Mouse (Mus musculus) bone marrow, adult 2 months (tissue): ENCODE results near the gene Ppil6. TPM values are rescaled to one million over a fixed set of nuclear protein-coding genes. Genes with fewer than 3 reads are reported as not detected.
"Not testable (repeated sequence)": the region's sequence is repeated elsewhere in the genome, so short reads cannot be mapped to it uniquely, and the experiment has no call there.

Experiments used
- H3K27ac ChIP-seq: fragments of 200-500 bp; 2 replicates; pipeline ENCODE4 v1.5.1; 2012; ENCODE audit warnings: low read depth, mild to moderate bottlenecking, control low read depth, inconsistent platforms, low read length; ENCODE audit not compliant: control insufficient read depth, poor library complexity, insufficient read depth
- H3K4me1 ChIP-seq: fragments of 200-500 bp; 2 replicates; pipeline ENCODE4 v1.6.1; 2011; ENCODE audit warnings: low read length; ENCODE audit not compliant: control insufficient read depth, insufficient read depth
- H3K4me3 ChIP-seq: fragments of 200-500 bp; replicated peaks from 2 replicates; pipeline ENCODE3; 2011; ENCODE audit warnings: mild to moderate bottlenecking, low read depth, low read length, control low read depth; ENCODE audit not compliant: control insufficient read depth
- CTCF ChIP-seq: fragments of 200-500 bp; IDR thresholded peaks from 2 replicates; pipeline ENCODE4 v1.5.1; 2011; ENCODE audit warnings: low read length, control low read depth; ENCODE audit not compliant: control insufficient read depth, insufficient read depth
- POLR2A ChIP-seq: fragments of 200-500 bp; IDR thresholded peaks from 2 replicates; pipeline ENCODE4 v1.6.1; 2011; ENCODE audit warnings: low read depth, mild to moderate bottlenecking, control low read depth, low read length, borderline replicate concordance; ENCODE audit not compliant: control insufficient read depth
- whole genome bisulfite sequencing: fragments of 180-500 bp; shearing (Covaris S2); methylation state at CpG from one replicate; pipeline ENCODE4 v1.1.7; 2018; 5-methylcytosine and 5-hydroxymethylcytosine counted together
- polyA plus RNA-seq: library from polyadenylated mRNA; stranded (reverse); fragments of >200 nt; gene quantifications from 2 replicates; pipeline ENCODE4 v1.2.4, GENCODE M21; 2011; ENCODE audit warnings: low replicate concordance; ENCODE audit not compliant: missing spikeins, insufficient read depth, insufficient read length

Ppil6 gene
- polyA plus RNA-seq, 1 experiment = not detected

GRCm38 (mm10) chr10:41505446-41505845, 15.2 kb downstream of the Ppil6 start:
- TF ChIP-seq CTCF = peak; percentile 76
- H3K4me1 ChIP-seq, H3K27ac ChIP-seq, H3K4me3 ChIP-seq: not testable (repeated sequence)
- 3% methylated on average over 3 of the region's 3 CpGs for WGBS

GRCm38 (mm10) chr10:41509160-41509559, 18.9 kb downstream of the Ppil6 start:
- WGBS = 56% methylated on average over 2 of the region's 2 CpGs
- Histone ChIP-seq H3K27ac (no peak overlapping the region), H3K4me3 (no peak overlapping the region), H3K4me1 (no peaks in the 10 kb centered on the region)
- TF ChIP-seq CTCF = peak; percentile 66
- TF ChIP-seq POLR2A = no peak

- no peak for TF ChIP-seq POLR2A
- no peak for TF ChIP-seq CTCF
- Histone ChIP-seq H3K27ac (no peak overlapping the region), H3K4me1 (no peaks in the 10 kb centered on the region), H3K4me3 (no peak overlapping the region)
- WGBS = 84% methylated on average over 4 of the region's 4 CpGs
Measured at GRCm38 (mm10) chr10:41514301-41514700, 24.1 kb downstream of the Ppil6 start.

GRCm38 (mm10) chr10:41514921-41515320, 24.7 kb downstream of the Ppil6 start:
- Histone ChIP-seq H3K27ac (no peak overlapping the region), H3K4me1 (no peaks in the 10 kb centered on the region), H3K4me3 (no peak overlapping the region)
- no peak for TF ChIP-seq CTCF
- no peak for TF ChIP-seq POLR2A

- WGBS = 1% methylated on average over 23 of the region's 23 CpGs
- Histone ChIP-seq H3K4me1 (no peaks in the 10 kb centered on the region; the same call in 1 of the 2 replicates), H3K27ac (peak overlapping the region; percentile 96), H3K4me3 (peak overlapping the region; percentile 88)
- TF ChIP-seq POLR2A (no peak), CTCF (peak; percentile 61)
Measured at GRCm38 (mm10) chr10:41518508-41518980, 28.3 kb downstream of the Ppil6 start.

- Histone ChIP-seq H3K27ac (peak within 1 kb of the TSS; percentile 96), H3K4me3 (peak within 1 kb of the TSS; percentile 96), H3K4me1 (no peaks in the 10 kb centered on the region; the same call in 1 of the 2 replicates)
- WGBS = 0% methylated on average over 66 of the region's 69 CpGs
- TF ChIP-seq CTCF (no peak), POLR2A (peak; percentile 96)
Measured at GRCm38 (mm10) chr10:41518981-41519618, 28.9 kb downstream of the Ppil6 start, which contains the start of gene Cd164. Gene Cd164, plus strand, starts transcription at chr10:41519414.

- H3K27ac ChIP-seq = peak overlapping the region; percentile 96
- TF ChIP-seq CTCF = no peak
- no peak for TF ChIP-seq POLR2A
- peaks cover 3% of the 10 kb centered on the region; the same call in 1 of the 2 replicates for H3K4me1 ChIP-seq
- peak overlapping the region; percentile 96 for H3K4me3 ChIP-seq
- under 1% methylated on average over 65 of the region's 65 CpGs for WGBS
Measured at GRCm38 (mm10) chr10:41519640-41520409, 29.6 kb downstream of the Ppil6 start.

- peak overlapping the region; percentile 96 for H3K4me3 ChIP-seq
- TF ChIP-seq CTCF = no peak
- no peak for TF ChIP-seq POLR2A
- H3K4me1 ChIP-seq = peaks cover 3% of the 10 kb centered on the region; the same call in 1 of the 2 replicates
- H3K27ac ChIP-seq = no peak overlapping the region
- WGBS = 1% methylated on average over 5 of the region's 5 CpGs
Measured at GRCm38 (mm10) chr10:41520410-41520673, 30.1 kb downstream of the Ppil6 start.

GRCm38 (mm10) chr10:41523386-41523785, 33.1 kb downstream of the Ppil6 start:
- H3K27ac ChIP-seq = no peak overlapping the region; the same call in 1 of the 2 replicates
- H3K4me1 ChIP-seq = peaks cover 3% of the 10 kb centered on the region; the same call in 1 of the 2 replicates
- WGBS = 16% methylated on average over 3 of the region's 3 CpGs
- H3K4me3 ChIP-seq = no peak overlapping the region
- no peak for TF ChIP-seq POLR2A
- no peak for TF ChIP-seq CTCF
